Mouse (Mus musculus) neutrophil, adult 5-6 weeks (primary cell): ENCODE results near the gene Zfp119b. TPM values are rescaled to one million over a fixed set of nuclear protein-coding genes. Genes with fewer than 3 reads are reported as not detected.
"Not testable (repeated sequence)": the region's sequence is repeated elsewhere in the genome, so short reads cannot be mapped to it uniquely, and the experiment has no call there.

Experiments
- ATAC-seq: fragments of 151-379, 151-347 bp; 2 replicates; pipeline ENCODE4 v1.8.0; 2017; ENCODE audit warnings: mild to moderate bottlenecking, moderate TSS enrichment; ENCODE audit not compliant: insufficient number of reproducible peaks, poor library complexity, low FRiP score, severe bottlenecking; ENCODE audit errors: extremely low read depth
- total RNA-seq: library from RNA; stranded (forward); fragments of 200-1000 nt; gene quantifications from 2 replicates; pipeline ENCODE4 v1.2.3, GENCODE M21; 2017

Zfp119b gene
- total RNA-seq, 1 experiment from 2014 or later, result 17.6 TPM

DNA sequence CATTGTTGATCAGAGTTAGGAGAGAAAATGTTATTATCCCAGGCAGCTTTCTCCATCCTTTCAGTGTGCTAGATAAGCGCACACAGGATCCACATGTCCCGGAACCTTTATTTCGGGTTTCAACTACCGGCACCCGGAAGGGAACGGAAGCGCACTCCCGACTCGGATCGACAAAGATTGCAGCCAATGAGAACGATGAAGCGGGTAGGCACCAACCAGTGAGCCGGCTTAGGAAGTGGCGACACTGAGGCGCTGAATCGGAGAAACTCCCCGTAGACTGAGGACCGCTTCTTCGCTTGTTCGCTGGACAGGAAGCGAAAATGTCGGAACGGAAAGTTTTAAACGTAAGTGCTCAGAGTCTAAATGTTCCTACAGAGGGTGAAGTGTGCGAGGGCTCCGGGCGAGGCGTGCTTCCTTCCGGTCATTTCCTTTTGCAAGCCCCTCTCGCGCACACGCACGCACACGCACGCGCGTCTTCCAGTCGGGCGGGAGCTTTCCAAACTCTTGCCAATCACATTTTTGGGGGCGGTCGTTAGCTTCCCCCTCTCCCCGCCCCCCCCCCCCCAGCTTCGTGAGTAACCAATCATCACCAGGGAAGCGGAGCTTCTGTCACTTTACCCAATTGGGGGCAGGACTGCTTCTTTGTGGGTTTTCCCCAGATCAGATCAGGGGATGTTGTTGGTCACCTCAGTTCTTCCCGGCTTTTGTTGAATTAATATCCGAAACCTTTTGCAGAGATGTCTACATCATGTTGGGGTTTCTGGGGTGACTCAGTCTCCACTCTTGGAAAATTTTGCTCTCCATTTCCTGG lies 9.8 kb upstream of the Zfp119b start, which contains the start of gene Yju2:
Yju2 (plus strand) TSS at position 182 of the 811 bp plus-strand sequence.
- peak; percentile 87 for ATAC-seq

DNA sequence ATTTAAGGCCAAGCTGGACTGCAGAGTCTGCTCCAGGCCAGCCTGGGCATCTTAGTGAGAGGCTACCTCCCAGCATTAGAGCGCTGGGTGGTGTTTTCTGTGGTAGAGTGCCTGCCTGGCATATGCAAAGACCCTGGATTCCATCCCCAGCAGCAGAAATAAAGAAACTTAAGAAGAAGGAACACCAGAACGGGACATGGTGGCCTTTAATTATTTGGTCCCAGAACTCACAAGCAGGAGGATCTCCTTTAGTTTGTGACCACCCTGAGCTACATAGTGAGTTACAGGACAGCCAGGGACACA lies 9.2 kb upstream of the Zfp119b start:
- no peak for ATAC-seq

DNA sequence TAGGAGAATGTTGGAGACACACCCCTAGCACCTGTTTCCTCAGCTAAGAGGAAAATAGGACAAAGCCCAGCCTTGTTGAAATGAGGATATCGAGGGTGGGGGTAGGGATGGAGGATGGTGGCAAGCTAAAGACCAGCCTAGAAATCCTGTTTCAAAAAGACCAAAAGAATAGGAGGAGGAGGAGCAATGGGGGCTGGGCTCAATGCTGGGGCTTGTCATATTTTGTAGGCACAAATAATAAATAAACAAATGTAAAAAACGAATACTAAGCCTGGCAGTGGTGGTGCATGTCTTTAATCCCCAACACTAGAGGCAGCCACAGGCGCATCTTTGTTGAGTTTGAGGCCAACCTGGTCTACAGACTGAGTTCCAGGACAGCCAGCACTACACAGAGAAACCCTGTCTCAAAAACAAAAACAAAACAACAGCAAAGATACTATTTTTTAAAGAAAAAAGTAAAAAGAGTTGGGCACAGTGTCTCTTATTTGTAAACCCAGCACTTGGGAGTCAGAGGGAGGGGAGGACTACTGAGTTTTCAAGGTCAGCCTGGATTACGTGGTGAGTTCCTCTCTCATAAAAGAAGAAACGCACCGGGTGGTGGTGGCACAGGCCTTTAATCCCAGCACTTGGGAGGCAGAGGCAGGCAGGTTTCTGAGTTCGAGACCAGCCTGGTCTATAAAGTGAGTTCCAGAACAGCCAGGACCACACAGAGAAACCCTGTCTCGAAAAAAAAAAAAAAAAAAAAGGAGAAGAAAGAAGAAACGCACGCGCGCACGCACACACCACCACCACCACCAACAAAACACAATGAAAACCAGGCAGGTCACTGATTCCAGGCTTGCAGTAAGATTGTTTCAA lies 8.7 kb upstream of the Zfp119b start:
- no peak for ATAC-seq

DNA sequence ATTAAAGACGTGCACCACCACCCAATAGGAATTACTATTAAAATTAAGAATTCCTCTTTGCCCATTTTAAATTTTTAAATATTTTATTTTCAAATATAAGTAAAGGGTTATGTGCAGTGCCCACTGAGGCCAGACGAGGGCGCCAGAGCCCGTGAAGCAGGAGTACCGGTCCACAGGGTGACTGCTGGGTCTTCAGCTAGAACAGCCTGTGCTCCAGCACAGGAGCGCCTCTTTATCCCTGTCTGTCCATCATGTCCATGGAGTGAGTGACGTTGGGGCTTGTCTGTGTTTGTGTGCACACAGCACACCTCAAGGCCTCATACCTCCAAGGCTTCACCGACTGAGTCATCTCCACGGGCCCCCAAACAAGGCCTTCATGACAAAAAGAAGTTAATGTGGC lies 7.9 kb upstream of the Zfp119b start:
- peak; percentile 49 for ATAC-seq

DNA sequence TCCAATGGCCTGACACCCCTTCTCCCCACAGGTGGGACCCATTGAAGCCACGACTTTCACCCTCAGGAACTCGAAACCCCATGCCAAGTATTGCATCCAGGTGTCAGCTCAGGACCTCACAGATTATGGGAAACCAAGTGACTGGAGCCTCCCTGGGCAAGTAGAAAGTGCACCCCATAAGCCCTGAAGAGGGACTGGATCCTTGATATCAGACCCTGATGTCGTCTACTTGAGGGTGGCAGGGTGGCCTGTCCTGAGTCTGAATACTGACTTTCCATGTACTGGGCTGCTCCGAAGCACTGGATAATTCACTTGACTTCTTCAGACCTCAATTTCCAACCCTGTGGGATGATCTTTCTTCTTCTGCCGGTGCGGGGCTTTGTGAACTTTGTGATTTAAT lies 7.3 kb upstream of the Zfp119b start:
- no peak for ATAC-seq

DNA sequence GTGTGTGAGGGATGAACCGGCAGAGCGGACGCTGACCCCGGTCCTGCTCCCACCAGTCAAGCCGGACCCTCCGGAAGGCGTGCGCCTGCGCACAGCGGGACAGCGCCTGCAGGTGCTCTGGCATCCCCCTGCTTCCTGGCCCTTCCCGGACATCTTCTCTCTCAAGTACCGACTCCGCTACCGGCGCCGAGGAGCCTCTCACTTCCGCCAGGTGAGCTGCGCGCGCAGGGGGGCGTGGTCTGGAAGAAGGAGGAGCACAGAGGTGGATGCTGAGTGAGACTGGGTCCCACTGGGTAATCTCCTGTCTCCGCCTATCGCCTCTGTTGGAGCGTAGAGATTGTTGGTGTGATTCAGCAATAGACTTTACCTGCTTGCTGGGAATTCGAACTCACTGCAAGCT lies 6.8 kb upstream of the Zfp119b start:
- no peak for ATAC-seq

DNA sequence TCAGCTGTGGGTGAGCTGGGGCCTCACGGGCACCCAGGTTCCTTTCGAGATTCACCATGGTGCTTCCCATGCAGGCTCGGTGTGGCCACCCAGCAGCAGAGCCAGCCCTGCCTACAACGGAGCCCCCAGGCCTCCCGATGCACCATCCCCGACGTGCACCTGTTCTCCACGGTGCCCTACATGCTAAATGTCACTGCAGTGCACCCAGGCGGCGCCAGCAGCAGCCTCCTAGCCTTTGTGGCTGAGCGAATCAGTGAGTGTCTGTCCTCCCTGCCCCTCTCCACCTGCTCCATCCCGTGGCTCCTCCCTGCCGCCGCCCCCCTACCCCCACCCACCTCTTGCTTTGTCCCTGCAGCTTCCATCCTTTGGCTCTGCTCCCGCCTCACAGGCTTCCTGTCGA lies 4.9 kb upstream of the Zfp119b start:
- ATAC-seq, result no peak

DNA sequence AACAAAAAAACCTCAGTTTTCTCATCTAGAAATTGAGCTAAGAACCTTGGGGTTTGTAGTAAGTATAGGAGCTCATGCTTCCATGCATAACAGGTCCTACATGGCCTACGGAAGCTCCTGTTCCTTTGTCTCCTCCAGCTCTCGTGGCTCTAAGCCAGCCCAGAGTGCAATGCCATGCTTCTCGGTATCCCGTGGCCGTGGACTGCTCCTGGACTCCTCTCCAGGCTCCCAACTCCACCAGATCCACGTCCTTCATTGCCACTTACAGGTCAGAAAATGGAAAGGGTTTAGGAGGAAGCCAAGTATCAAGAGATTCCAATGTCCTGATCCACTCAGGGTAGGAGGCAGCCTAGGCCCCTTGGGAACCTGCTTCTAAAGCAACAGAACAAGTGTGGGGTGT lies 4.5 kb upstream of the Zfp119b start:
- ATAC-seq, result no peak

DNA sequence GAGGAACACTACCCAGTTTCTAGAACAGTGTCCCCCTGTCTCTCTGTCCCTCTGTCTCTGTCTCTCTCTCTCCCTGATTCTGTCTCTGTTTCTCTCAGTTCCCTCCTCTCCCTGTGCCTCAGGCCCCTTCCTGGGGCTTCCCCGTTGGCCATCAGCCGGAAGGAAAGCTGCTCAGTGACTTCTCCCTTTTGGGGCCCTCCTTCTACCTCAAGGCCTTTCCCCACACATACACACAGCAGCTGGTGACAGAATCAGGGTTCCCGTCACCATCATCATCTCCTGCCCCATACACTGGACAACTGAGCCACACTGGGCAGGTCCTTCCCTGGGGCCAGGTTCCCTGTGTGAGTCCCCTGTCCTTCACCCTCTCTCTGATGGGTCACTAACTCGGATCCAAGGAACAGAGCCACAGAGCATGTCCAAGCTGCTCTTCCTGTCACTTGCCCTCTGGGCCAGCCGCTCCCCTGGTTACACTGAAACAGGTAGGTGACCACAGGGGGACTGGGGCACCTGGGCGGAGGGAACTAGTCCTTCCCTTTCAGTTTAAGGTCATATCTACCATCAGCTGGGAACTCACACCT lies 3.2 kb upstream of the Zfp119b start, which contains the start of gene Ebi3:
Ebi3 (plus strand) TSS at position 194 of the 581 bp plus-strand sequence.
- ATAC-seq, result peak; percentile 68

DNA sequence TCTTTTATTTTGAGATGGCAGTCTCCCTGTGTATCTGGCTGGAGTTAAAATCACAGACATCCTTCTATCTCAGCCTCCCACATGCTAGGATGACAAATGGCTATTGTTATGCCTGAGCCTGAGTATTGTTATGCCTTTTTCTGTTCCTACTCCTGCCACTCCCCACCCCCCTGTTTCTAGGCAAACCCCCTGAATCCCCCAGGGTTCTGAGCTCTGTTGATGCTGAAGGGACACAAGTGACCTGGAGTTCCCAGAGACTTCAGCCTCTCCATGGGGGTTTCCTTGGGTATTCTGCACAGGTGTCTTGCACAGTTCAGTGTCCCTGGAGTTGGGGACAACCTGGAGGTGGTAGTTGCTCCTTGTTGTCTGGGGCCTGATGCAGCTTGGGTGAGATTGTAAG lies 2.7 kb upstream of the Zfp119b start:
- no peak for ATAC-seq

DNA sequence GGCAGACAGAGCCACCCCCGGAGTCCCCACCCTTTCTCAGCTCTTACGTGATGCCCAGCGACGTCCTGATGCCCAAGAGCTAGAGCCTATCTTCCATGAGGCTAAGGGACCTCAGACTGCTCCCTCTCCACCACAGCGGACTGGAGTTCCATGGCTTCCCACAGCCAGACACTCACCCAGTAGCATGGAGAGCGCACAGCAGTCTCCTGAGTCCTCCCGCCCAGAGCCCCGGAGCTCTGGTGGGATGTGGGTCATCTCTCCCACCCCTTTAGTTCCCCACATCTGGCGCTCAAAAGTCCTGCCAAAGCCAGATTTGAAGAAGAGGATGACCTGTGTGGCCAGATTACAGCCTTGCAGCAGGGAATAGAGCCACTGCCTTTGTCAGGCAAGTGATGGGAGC lies 1.3 kb upstream of the Zfp119b start:
- no peak for ATAC-seq

DNA sequence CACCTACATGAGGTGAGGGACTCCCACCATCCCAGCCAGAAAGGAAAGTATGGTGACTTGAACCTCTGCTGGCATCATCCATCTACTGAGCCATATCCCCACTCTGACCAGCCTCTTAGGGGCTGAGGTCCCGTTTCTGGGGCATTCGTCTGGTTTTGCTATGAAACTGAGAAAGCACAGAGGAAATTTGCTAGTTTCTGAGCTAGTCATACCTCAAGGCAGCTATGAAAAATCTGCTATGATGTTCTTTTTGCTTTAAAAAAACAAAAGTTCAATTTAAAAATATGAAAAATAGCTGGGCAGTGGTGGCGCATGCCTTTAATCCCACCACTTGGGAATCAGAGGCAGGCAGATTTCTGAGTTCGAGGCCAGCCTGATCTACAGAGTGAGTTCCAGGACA lies 653 bp downstream of the Zfp119b start:
- ATAC-seq, result no peak

DNA sequence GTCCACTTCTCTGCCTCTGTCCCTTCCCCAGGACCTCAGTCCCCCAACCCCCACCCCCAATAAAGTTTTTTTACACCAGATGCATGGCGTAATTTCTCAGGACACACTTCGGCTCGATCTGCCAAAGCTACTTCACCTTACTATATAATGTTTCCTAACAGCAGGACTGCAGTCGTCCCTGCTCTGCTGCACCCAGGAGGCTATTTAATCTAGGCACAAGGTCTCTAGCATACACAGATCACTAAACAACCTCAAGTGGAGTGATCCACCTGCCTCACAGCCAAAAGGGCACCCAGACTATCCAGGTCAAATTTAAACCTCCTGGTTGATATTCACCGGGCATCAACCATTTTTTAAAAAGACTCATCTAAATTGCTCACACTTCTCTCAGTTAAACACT lies 3.6 kb downstream of the Zfp119b start:
- ATAC-seq, result no peak

DNA sequence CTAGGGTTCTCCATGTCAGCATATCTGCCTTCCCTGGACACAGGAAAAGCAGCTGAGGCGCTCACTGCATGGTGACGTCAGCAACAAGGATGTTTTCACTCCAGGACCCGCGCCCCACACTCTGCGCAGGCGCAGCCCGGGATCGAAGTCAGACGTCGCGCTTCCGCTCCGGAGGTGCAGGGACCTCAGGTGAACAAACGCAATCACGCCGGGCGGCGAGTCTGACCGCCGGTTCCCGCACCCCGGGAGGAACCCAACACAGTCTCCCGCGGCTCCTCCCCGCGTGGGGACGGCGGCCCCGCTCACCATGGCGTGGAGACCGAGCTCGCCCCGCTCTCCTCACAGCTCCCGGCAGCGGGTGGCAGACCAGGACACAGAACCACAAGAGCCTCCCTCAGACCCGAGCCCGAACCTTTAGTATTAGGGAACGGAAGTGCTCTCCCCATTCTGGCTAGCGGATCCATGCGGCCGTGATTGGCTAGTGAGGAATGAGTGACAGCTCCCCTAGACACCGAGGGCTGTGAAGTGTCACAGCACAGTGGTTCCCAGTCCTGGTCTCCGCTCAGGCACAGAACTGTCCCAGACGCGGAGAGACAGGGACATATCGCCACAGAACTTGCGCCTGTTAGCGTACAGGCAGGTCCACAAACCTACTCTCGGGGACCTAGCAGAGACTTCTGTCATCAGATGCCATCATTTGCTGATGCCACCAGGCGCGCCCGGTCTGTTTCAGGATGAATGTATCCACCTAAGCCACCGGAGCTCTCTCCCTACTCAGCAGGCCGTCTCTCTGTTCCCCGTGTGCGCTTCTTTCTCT lies 4.2 kb downstream of the Zfp119b start:
- ATAC-seq, result peak; percentile 97

DNA sequence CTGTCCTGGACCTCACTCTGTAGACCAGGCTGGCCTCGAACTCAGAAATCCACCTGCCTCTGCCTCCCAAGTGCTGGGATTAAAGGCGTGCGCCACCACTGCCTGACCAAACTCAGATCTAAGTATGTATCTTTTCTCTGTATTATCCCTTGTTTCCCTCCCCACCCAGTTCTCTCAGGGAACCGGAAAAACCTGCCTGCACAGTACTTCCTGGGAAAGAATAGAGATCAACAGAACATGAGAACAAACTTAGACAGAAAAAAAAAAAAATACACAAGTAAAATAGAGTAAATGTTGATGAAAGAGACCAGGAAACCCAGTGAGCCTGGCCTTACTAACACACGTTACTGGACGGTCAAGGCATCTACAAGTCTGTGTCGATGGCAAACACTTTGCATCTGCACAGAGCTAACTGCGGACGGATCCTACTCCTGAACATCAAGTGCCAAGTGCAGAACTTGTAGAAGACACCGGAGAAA lies 4.9 kb downstream of the Zfp119b start:
- ATAC-seq, result not testable (repeated sequence)

DNA sequence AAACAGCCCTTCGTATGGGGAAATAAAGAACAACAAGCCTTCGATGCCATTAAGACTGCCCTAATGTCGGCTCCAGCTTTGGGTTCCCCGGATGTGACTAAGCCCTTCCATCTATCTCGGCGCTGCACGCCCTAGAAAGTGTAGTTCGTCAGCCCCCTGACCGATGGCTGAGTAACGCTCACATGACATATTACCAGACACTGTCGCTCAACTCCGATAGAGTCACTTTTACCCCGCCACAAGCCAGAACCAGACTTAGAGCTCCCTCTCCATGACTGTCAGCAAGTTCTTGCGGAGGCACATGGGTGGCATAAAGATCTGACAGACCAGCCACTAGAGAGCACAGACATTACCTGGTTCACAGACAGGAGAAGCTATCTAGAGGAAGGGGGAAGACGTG lies 16.1 kb downstream of the Zfp119b start:
- no peak for ATAC-seq

DNA sequence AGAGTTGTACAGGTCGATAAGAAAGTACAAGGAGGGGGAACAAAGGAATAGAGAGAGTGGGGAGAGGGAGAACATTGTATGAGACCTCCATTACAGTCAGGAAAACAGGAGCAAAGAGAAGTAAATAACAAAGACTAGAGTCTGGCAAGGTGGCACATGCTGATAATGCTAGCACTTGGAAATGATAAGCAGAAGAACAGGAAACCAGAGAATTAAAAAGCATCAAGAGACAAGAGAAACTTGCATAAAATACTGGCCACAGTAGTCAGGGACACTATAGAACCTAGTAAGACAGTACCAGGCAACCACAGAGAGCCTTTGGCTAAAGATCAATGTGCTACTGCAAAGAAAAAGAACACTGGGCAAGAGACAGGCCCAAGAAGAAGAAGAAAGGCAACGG lies 16.7 kb downstream of the Zfp119b start:
- no peak for ATAC-seq

DNA sequence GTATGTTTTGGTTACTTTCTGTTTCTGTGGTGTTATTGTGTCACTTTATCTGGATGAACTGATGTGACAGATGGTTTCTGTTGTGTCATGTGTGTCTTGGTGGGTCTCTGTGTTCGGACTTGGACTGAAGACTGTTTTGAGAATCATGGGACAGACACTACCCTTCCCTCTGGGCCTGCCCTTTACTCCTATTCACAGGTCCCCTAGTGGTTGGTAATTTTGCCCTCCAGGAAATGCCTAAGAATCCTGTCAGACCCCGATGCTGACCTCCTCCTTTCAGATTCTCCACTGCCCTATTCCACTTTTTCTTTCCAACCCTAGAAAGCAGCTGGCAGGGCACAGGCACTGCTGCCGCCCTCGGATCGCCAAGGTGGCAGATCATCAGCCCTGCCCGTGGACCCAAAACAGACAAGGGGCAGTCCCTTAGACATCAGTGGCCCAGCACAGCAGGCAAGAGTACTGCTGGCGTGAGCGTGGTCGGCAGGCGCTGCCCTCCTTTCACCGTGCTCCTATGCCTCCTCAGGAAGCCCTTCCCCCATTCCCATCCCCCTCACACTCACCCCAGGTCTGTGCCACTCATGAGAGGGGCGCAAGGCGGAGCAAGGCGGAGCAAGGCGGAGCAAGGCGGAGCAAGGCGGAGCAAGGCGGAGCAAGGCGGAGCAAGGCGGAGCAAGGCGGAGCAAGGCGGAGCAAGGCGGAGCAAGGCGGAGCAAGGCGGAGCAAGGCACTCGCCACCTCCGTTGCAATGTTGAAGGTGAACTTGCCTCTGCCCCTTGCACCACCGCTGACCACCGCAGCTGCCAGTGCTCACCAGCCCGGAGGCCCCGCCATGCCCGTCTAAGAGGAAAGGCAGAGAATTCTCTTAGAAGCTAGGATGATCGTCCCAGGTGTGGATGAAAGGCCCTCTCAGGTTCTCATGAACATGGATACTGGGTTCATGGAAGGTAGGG lies 17.5 kb downstream of the Zfp119b start:
- ATAC-seq, result peak; percentile 90
